Mouse (Mus musculus) heart, adult 2 months (tissue): Measurements from ENCODE around the gene Mrpl4. TPM values are rescaled to one million over a fixed set of nuclear protein-coding genes. Genes with fewer than 3 reads are reported as not detected.
"Not testable (repeated sequence)": the region's sequence is repeated elsewhere in the genome, so short reads cannot be mapped to it uniquely, and the experiment has no call there.

Experiments used
- DNase-seq, 2 experiments: peaks; one replicate each; pipeline ENCODE4 v3.0.0; 2021
- H3K27ac ChIP-seq: fragments of 200-600 bp; 2 replicates; pipeline ENCODE4 v1.8.1; 2022
- H3K27me3 ChIP-seq: fragments of 200-500 bp; 2 replicates; pipeline ENCODE4 v1.6.1; 2012; ENCODE audit warnings: mild to moderate bottlenecking, low read length, inconsistent platforms, mixed read lengths; ENCODE audit not compliant: control insufficient read depth, insufficient read depth
- H3K36me3 ChIP-seq: fragments of 200-500 bp; 2 replicates; pipeline ENCODE4 v1.6.1; 2012; ENCODE audit warnings: low read length, inconsistent platforms; ENCODE audit not compliant: control insufficient read depth, insufficient read depth
- H3K4me1 ChIP-seq: fragments of 200-500 bp; 2 replicates; pipeline ENCODE4 v1.6.1; 2011; ENCODE audit warnings: low read length; ENCODE audit not compliant: control insufficient read depth, insufficient read depth
- H3K4me3 ChIP-seq: fragments of 200-600 bp; 2 replicates; pipeline ENCODE4 v1.8.1; 2022
- H3K79me2 ChIP-seq: fragments of 200-500 bp; replicated peaks from 2 replicates; pipeline ENCODE4 v1.6.1; 2012; ENCODE audit warnings: mild to moderate bottlenecking, inconsistent platforms, low read length, moderate library complexity, mixed read lengths; ENCODE audit not compliant: control insufficient read depth, insufficient read depth
- H3K9ac ChIP-seq: fragments of 200-500 bp; 2 replicates; pipeline ENCODE4 v1.6.1; 2012; ENCODE audit warnings: low read depth, mild to moderate bottlenecking, control low read depth, inconsistent platforms, low read length, mixed read lengths
- CTCF ChIP-seq: fragments of 200-600 bp; IDR thresholded peaks from 2 replicates; pipeline ENCODE4 v1.8.1; 2022; ENCODE audit warnings: antibody characterized with exemption, mild to moderate bottlenecking, moderate library complexity
- EP300 ChIP-seq: fragments of 200-500 bp; IDR thresholded peaks from 2 replicates; pipeline ENCODE4 v1.6.1; 2011; ENCODE audit warnings: low read depth, low read length, control low read depth; ENCODE audit not compliant: insufficient read depth
- POLR2A ChIP-seq: fragments of 200-500 bp; IDR thresholded peaks from 2 replicates; pipeline ENCODE4 v1.6.1; 2011; ENCODE audit warnings: mild to moderate bottlenecking, low read depth, low read length, control low read depth; ENCODE audit not compliant: insufficient read depth
- WGBS: fragments of 180-500 bp; shearing (Covaris S2); methylation state at CpG from one replicate; pipeline ENCODE4 v1.1.7; 2018; 5-methylcytosine and 5-hydroxymethylcytosine counted together
- intact Hi-C: fragments of 180-260 bp; cut with DNase I; formaldehyde crosslinking; loops from one replicate; pipeline ENCODE4 v1.15.1; 2025
- polyA plus RNA-seq: library from polyadenylated mRNA; depleted of rRNA; stranded (reverse); fragments of >200 nt; gene quantifications from 2 replicates; pipeline ENCODE4 v1.2.3, GENCODE M21; 2012
- total RNA-seq, 2 experiments: library from RNA; stranded (reverse); gene quantifications; 2 replicates each; pipeline ENCODE4 v1.2.3; 2021

Gene Mrpl4
- total and polyA plus RNA-seq, 3 experiments = 124 to 226 (median 130) TPM

DNA sequence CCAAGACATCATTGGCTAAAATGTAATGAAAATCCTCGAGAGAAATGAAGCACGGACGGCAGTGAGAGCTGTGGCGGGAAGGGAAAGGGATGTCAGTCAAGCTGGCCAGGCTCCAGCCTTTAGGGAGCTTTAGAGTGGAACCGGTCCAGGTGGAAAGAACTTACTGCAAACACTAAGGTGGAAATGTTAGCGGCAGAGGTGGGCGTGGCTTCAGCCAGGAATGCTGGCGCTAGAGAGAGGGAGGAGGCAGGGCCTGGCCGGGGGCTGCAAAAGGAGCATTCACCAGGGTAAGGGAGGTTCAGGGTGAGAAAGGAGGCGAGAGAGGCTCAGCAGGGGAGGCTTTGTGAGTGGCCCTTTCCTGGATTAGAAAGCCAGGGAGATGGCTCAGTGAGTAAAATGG, 11.7 kb upstream of the Mrpl4 start:
- H3K9ac ChIP-seq = no peak overlapping the region
- H3K4me1 ChIP-seq = no peaks in the 10 kb centered on the region
- intact Hi-C loops = no loop called here
- no peak overlapping the region for H3K27ac ChIP-seq
- no peak for DNase-seq
- H3K79me2 ChIP-seq = no peaks in the 10 kb centered on the region
- 10% methylated on average over 10 of the region's 10 CpGs for WGBS
- TF ChIP-seq EP300 (no peak), CTCF (no peak), POLR2A (no peak)
- no peaks in the 10 kb centered on the region for H3K36me3 ChIP-seq
- no peaks in the 10 kb centered on the region for H3K27me3 ChIP-seq
- H3K4me3 ChIP-seq = no peak overlapping the region

DNA sequence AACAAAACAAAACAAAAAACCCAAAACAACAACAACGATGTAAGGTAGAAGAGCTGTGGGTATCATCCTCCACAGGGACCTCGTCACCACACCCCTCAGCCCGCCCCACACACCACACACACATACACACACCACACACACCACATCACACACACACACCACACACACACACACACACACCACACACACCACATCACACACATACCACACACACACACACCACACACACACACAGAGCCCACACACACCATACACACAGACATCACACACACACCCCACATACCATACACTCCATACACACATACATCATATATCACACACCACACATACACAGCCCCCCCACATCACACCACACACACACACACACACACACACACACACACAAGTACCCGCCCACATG, 11.0 kb upstream of the Mrpl4 start:
- TF ChIP-seq EP300 (no peak), CTCF (no peak)
- Histone ChIP-seq H3K4me1 (no peaks in the 10 kb centered on the region), H3K79me2 (no peaks in the 10 kb centered on the region), H3K27me3 (no peaks in the 10 kb centered on the region), H3K36me3 (no peaks in the 10 kb centered on the region), H3K27ac (no peak overlapping the region), H3K4me3 (no peak overlapping the region), H3K9ac (no peak overlapping the region)
- DNase-seq = no peak
- intact Hi-C loops = no loop called here
- WGBS = 93% methylated on average over 4 of the region's 4 CpGs

DNA sequence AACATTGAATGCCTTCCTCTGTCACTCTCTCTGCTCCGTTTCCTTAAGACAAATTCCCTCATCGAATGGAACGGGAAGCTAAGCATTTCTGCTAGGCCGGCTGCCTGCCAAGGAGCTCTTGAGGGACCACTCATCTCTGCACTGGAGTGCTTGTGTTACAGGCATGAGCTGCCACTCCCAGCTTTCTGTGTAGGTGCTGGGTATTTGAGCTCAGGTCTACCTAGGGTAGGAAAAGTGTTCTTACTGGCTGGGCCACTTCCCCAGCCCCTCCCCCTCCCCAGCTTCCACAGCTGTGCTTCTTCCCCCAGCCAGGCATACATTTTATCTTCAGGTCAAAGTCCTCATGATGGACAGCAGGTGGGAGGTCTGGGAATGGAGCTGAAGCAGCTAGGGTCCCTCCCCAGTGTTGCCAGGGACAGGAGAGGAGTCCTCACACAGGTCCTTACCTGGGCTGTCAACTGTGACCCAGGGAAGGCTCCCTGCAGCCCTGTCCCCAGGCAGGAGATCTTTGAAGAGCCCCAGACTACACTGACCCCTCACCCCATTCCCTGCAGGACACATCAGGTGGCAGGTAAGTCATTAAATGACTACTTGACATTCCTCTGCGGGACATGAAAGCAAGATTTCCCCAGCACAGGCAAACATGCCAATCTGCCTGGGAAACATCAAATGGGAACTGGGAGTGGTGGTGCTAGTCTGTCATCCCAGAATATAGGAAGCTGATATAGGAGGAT, 9.2 kb upstream of the Mrpl4 start:
- no peak overlapping the region for H3K4me3 ChIP-seq
- H3K4me1 ChIP-seq = no peaks in the 10 kb centered on the region
- TF ChIP-seq POLR2A = no peak
- TF ChIP-seq CTCF = no peak
- no peak for TF ChIP-seq EP300
- no peaks in the 10 kb centered on the region for H3K79me2 ChIP-seq
- 55% methylated on average over 5 of the region's 5 CpGs for WGBS
- DNase-seq = no peak
- H3K9ac ChIP-seq = no peak overlapping the region
- intact Hi-C loops = no loop called here
- no peak overlapping the region for H3K27ac ChIP-seq
- no peaks in the 10 kb centered on the region for H3K36me3 ChIP-seq
- no peaks in the 10 kb centered on the region for H3K27me3 ChIP-seq

GRCm38 (mm10) chr9:20995069-20995468, 7.5 kb upstream of the Mrpl4 start:
- Histone ChIP-seq H3K79me2 (no peaks in the 10 kb centered on the region), H3K27me3 (no peaks in the 10 kb centered on the region), H3K9ac (no peak overlapping the region), H3K27ac (no peak overlapping the region), H3K4me1 (no peaks in the 10 kb centered on the region), H3K4me3 (no peak overlapping the region), H3K36me3 (no peaks in the 10 kb centered on the region)
- intact Hi-C loops = no loop called here
- DNase-seq = no peak
- WGBS = 72% methylated on average over 3 of the region's 3 CpGs
- no peak for TF ChIP-seq EP300
- TF ChIP-seq CTCF = no peak
- TF ChIP-seq POLR2A = no peak

GRCm38 (mm10) chr9:20997065-20997464, 5.5 kb upstream of the Mrpl4 start:
- 85% methylated on average over 8 of the region's 8 CpGs for WGBS
- H3K4me3 ChIP-seq = no peak overlapping the region
- no peak for DNase-seq
- TF ChIP-seq POLR2A (no peak), EP300 (no peak), CTCF (no peak)
- H3K27ac ChIP-seq = no peak overlapping the region
- no peaks in the 10 kb centered on the region for H3K4me1 ChIP-seq
- no peaks in the 10 kb centered on the region for H3K27me3 ChIP-seq
- intact Hi-C loops = loop anchor here (1.0 kb wide), 1 partner anchor 81 kb away; no protein-coding TSS in a partner anchor
- no peaks in the 10 kb centered on the region for H3K79me2 ChIP-seq
- no peak overlapping the region for H3K9ac ChIP-seq
- H3K36me3 ChIP-seq = no peaks in the 10 kb centered on the region

GRCm38 (mm10) chr9:20998337-20998736, 4.2 kb upstream of the Mrpl4 start:
- H3K36me3 ChIP-seq, H3K79me2 ChIP-seq, H3K9ac ChIP-seq, H3K27me3 ChIP-seq, H3K27ac ChIP-seq, H3K4me1 ChIP-seq, H3K4me3 ChIP-seq, DNase-seq: not testable (repeated sequence)
- intact Hi-C loops = loop anchor here (1.0 kb wide), 1 partner anchor 97 kb away; no protein-coding TSS in a partner anchor
- 70% methylated on average over 1 of the region's 1 CpGs for WGBS
- TF ChIP-seq CTCF = peak; percentile 71
